Mouse (Mus musculus) forelimb bud, embryonic 11.5 days (tissue): Measurements from ENCODE around the gene Dirc2.

ENCODE experiments used
- DNase-seq: peaks from one replicate; pipeline ENCODE4 v3.0.0-alpha.2; 2012; ENCODE audit warnings: low read depth, low spot score

Dirc2 gene

GRCm38 (mm10) chr16:35740357-35740756 is 28.8 kb downstream of the Dirc2 start:
- no peak for DNase-seq

- DNase-seq, result no peak
These were observed 29.6 kb downstream of the Dirc2 start for GRCm38 (mm10) chr16:35739548-35739947.

- DNase-seq, result no peak
These were observed 30.9 kb downstream of the Dirc2 start for GRCm38 (mm10) chr16:35738096-35738767.

- peak; percentile 57 for DNase-seq
These were observed 35.1 kb downstream of the Dirc2 start for GRCm38 (mm10) chr16:35734038-35734437.

- no peak for DNase-seq
These were observed 37.1 kb downstream of the Dirc2 start for GRCm38 (mm10) chr16:35732096-35732495.

- DNase-seq, result no peak
These were observed 39.9 kb downstream of the Dirc2 start for GRCm38 (mm10) chr16:35729151-35729738.

GRCm38 (mm10) chr16:35726601-35727000 is 42.6 kb downstream of the Dirc2 start:
- DNase-seq, result no peak

- no peak for DNase-seq
These were observed 44.6 kb downstream of the Dirc2 start for GRCm38 (mm10) chr16:35724561-35724960.

- DNase-seq, result no peak
These were observed 51.4 kb downstream of the Dirc2 start for GRCm38 (mm10) chr16:35717761-35718160.

GRCm38 (mm10) chr16:35716257-35716656 is 52.9 kb downstream of the Dirc2 start:
- DNase-seq, result no peak

GRCm38 (mm10) chr16:35715771-35716170 is 53.4 kb downstream of the Dirc2 start:
- no peak for DNase-seq

GRCm38 (mm10) chr16:35715350-35715749 is 53.8 kb downstream of the Dirc2 start:
- DNase-seq, result no peak

GRCm38 (mm10) chr16:35714689-35715088 is 54.5 kb downstream of the Dirc2 start:
- no peak for DNase-seq

GRCm38 (mm10) chr16:35713606-35714005 is 55.5 kb downstream of the Dirc2 start:
- no peak for DNase-seq

GRCm38 (mm10) chr16:35711004-35711403 is 58.2 kb downstream of the Dirc2 start:
- DNase-seq, result no peak

GRCm38 (mm10) chr16:35707004-35707403 is 62.2 kb downstream of the Dirc2 start:
- DNase-seq, result no peak

GRCm38 (mm10) chr16:35704796-35705195 is 64.4 kb downstream of the Dirc2 start:
- no peak for DNase-seq

GRCm38 (mm10) chr16:35703763-35704679 is 65.1 kb downstream of the Dirc2 start:
- DNase-seq, result no peak

- DNase-seq, result no peak
These were observed 67.3 kb downstream of the Dirc2 start for GRCm38 (mm10) chr16:35701823-35702222.

- no peak for DNase-seq
These were observed 73.1 kb downstream of the Dirc2 start for GRCm38 (mm10) chr16:35696103-35696502.

- no peak for DNase-seq
These were observed 74.8 kb downstream of the Dirc2 start for GRCm38 (mm10) chr16:35694250-35694846.

- DNase-seq, result no peak
These were observed 77.5 kb downstream of the Dirc2 start for GRCm38 (mm10) chr16:35691606-35692005.
